Mouse (Mus musculus): ENCODE data around the gene Pla2g4a. TPM values are rescaled to one million over a fixed set of nuclear protein-coding genes. Genes with fewer than 3 reads are reported as not detected.

Gene Pla2g4a
- total and polyA plus RNA-seq, 2 experiments, result 0.15 to 2.5 TPM

DNA sequence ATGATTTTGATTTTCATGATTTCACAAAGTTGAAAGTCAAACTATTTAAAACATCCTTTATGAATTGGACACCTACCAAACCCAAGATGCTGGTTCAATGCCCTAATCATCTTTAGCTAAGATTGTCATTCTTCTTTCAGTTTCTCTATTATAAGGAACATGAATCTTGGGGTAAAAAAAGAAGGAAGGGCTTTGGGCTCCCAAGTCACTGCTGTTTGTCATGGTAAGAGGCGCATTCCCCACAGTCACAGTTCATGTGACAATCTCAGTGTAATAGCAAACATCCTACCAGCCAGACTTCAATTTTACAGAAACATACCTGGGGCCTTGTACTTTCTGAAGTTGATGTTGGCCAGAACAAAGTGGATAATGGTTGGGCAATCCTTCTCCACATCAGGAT lies 119.2 kb downstream of the Pla2g4a start:
- Histone ChIP-seq H3K9ac (ENCODE audit: low read depth, low read length) (no peak overlapping the region), H3K36me3 (ENCODE audit: control insufficient read depth, insufficient read depth, low read length) (no peaks in the 10 kb centered on the region), H3K79me2 (ENCODE audit: control insufficient read depth, insufficient read depth, low read length) (no peaks in the 10 kb centered on the region), H3K27ac (replicated peaks; ENCODE audit: insufficient read depth, low read depth, low read length) (no peak overlapping the region), H3K27me3 (ENCODE audit: control insufficient read depth, insufficient read depth, low read length) (no peaks in the 10 kb centered on the region), H3K4me3 (ENCODE audit: insufficient read depth, low read depth, low read length) (no peak overlapping the region), H3K4me1 (ENCODE audit: control insufficient read depth, insufficient read depth, low read length) (no peaks in the 10 kb centered on the region)
- no peak for TF ChIP-seq CTCF (IDR thresholded peaks at IDR 0.05; ENCODE audit: low read depth, low read length)
- TF ChIP-seq POLR2A (IDR thresholded peaks at IDR 0.05; ENCODE audit: extremely low read depth, insufficient read depth, low read length), result no peak
- 83% methylated on average over 1 of the region's 1 CpGs for WGBS
- DNase-seq (ENCODE audit: extremely low read depth, low read depth, low spot score), result peak; percentile 15

DNA sequence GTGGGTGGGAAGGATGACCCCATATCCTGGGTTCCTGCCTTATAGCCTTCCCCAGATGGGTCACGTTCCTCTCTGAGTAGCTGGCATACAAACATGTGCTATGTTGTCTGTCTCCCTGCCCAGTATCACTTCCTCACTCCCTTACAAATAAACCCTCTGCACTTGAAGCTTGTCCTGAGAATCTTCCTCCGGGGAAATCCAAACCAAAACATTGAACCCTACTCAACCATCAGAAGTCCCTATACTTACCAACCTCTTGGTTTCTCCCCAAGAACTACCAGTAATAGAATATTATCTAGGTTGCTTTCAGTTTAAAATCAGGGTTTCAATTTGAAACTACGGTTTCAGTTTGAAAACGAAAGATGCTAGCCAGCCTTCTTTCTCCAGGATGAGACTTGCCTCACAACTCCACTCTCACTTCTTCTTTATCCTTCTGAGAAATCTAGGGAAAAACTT lies 120.1 kb downstream of the Pla2g4a start:
- no peaks in the 10 kb centered on the region for H3K79me2 ChIP-seq (ENCODE audit: control insufficient read depth, insufficient read depth, low read length)
- WGBS, result 72% methylated on average over 4 of the region's 4 CpGs
- H3K4me1 ChIP-seq (ENCODE audit: control insufficient read depth, insufficient read depth, low read length), result no peaks in the 10 kb centered on the region
- H3K36me3 ChIP-seq (ENCODE audit: control insufficient read depth, insufficient read depth, low read length), result no peaks in the 10 kb centered on the region
- no peak overlapping the region for H3K27ac ChIP-seq (replicated peaks; ENCODE audit: insufficient read depth, low read depth, low read length)
- no peak overlapping the region for H3K9ac ChIP-seq (ENCODE audit: low read depth, low read length)
- no peaks in the 10 kb centered on the region for H3K27me3 ChIP-seq (ENCODE audit: control insufficient read depth, insufficient read depth, low read length)
- peak; percentile 34 for DNase-seq (ENCODE audit: extremely low read depth, low read depth, low spot score)
- H3K4me3 ChIP-seq (ENCODE audit: insufficient read depth, low read depth, low read length), result no peak overlapping the region
- TF ChIP-seq POLR2A (IDR thresholded peaks at IDR 0.05; ENCODE audit: extremely low read depth, insufficient read depth, low read length), result no peak
- no peak for TF ChIP-seq CTCF (IDR thresholded peaks at IDR 0.05; ENCODE audit: low read depth, low read length)

DNA sequence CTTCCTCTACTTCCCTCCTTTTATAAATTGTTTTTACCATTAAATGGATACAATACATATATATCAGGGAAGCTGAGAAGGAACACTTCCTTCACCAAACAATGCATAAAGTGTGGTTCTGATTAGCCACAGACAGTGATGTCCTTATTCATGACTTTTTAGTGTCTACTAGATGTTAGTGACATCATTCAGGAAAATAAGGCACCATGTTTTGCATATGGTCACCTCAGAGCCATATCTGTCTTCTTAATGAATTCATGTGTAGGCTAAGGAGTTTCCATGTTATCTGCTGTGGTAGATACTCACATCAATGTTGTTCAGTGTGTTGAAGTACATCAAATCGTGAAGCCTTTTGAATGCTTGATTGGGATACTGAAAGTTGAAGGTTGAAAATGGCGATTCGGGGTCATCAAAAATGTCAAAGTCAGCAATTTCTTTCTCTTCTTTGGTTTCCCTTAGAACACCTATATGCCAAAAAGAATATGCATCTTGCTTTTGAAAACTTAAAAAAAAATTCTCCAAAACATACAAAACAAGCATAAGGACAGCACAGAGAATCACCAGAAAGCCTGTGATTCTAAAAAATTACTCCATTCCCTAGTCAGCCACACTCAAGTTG lies 120.7 kb downstream of the Pla2g4a start:
- no peaks in the 10 kb centered on the region for H3K27me3 ChIP-seq (ENCODE audit: control insufficient read depth, insufficient read depth, low read length)

DNA sequence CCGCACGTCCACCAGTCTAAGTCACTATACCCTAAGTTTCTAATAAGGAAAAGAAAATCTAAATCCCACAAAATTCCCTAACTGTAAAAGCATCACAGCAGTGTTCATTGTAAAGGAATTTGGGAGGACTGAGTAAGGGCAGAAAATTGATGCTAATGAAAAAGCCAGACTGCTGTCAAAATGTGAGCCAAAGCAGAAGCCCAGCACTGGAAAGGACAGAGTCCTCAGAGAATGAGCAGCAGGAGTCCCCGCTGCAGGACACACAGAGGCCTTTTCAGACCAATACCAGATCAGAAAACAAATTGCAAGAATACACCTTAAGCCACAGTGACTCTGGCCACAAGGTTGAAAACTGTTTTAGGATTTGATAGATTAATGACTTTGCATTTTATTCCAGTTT lies 124.6 kb downstream of the Pla2g4a start:
- no peak overlapping the region for H3K9ac ChIP-seq (ENCODE audit: low read depth, low read length)
- no peak for DNase-seq (ENCODE audit: extremely low read depth, low read depth, low spot score)
- H3K4me3 ChIP-seq (ENCODE audit: insufficient read depth, low read depth, low read length), result no peak overlapping the region
- H3K36me3 ChIP-seq (ENCODE audit: control insufficient read depth, insufficient read depth, low read length), result no peaks in the 10 kb centered on the region
- TF ChIP-seq POLR2A (IDR thresholded peaks at IDR 0.05; ENCODE audit: extremely low read depth, insufficient read depth, low read length) (no peak), CTCF (IDR thresholded peaks at IDR 0.05; ENCODE audit: low read depth, low read length) (no peak)
- H3K27me3 ChIP-seq (ENCODE audit: control insufficient read depth, insufficient read depth, low read length), result no peaks in the 10 kb centered on the region
- no peak overlapping the region for H3K27ac ChIP-seq (replicated peaks; ENCODE audit: insufficient read depth, low read depth, low read length)
- H3K4me1 ChIP-seq (ENCODE audit: control insufficient read depth, insufficient read depth, low read length), result no peaks in the 10 kb centered on the region
- 84% methylated on average over 3 of the region's 3 CpGs for WGBS
- H3K79me2 ChIP-seq (ENCODE audit: control insufficient read depth, insufficient read depth, low read length), result no peaks in the 10 kb centered on the region

More for the DNA sequence above, 120.7 kb downstream of the Pla2g4a start:
- Histone ChIP-seq H3K36me3 (ENCODE audit: control insufficient read depth, insufficient read depth, low read length) (no peaks in the 10 kb centered on the region), H3K4me3 (ENCODE audit: insufficient read depth, low read depth, low read length) (no peak overlapping the region), H3K27ac (replicated peaks; ENCODE audit: insufficient read depth, low read depth, low read length) (no peak overlapping the region), H3K9ac (ENCODE audit: low read depth, low read length) (no peak overlapping the region), H3K79me2 (ENCODE audit: control insufficient read depth, insufficient read depth, low read length) (no peaks in the 10 kb centered on the region), H3K4me1 (ENCODE audit: control insufficient read depth, insufficient read depth, low read length) (no peaks in the 10 kb centered on the region)
- TF ChIP-seq CTCF (IDR thresholded peaks at IDR 0.05; ENCODE audit: low read depth, low read length) (no peak), POLR2A (IDR thresholded peaks at IDR 0.05; ENCODE audit: extremely low read depth, insufficient read depth, low read length) (no peak)
- 80% methylated on average over 3 of the region's 3 CpGs for WGBS
- no peak for DNase-seq (ENCODE audit: extremely low read depth, low read depth, low spot score)

DNA sequence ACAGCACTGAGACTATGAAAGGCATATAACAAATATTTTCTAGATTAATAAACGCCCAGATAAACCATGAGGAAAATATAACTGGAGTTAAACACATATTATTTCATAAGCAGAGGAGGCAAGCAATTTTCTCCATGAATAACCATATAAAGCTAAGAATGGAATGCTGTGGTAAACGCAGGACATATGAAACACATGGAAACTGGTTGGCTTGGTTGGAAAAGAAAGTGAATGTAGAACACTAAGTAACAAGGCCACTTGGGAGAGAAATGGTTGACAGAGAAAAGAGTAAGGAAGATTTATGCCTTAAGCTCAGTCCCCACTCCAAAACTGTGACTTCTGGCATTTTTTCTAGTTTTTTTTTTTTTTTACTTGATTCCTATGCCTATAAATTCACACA lies 127.2 kb downstream of the Pla2g4a start:
- no peak overlapping the region for H3K4me3 ChIP-seq (ENCODE audit: insufficient read depth, low read depth, low read length)
- no peak overlapping the region for H3K27ac ChIP-seq (replicated peaks; ENCODE audit: insufficient read depth, low read depth, low read length)
- no peaks in the 10 kb centered on the region for H3K27me3 ChIP-seq (ENCODE audit: control insufficient read depth, insufficient read depth, low read length)
- WGBS, result 60% methylated on average over 2 of the region's 2 CpGs
- DNase-seq (ENCODE audit: extremely low read depth, low read depth, low spot score), result no peak
- H3K9ac ChIP-seq (ENCODE audit: low read depth, low read length), result no peak overlapping the region
- no peaks in the 10 kb centered on the region for H3K4me1 ChIP-seq (ENCODE audit: control insufficient read depth, insufficient read depth, low read length)
- no peaks in the 10 kb centered on the region for H3K79me2 ChIP-seq (ENCODE audit: control insufficient read depth, insufficient read depth, low read length)
- H3K36me3 ChIP-seq (ENCODE audit: control insufficient read depth, insufficient read depth, low read length), result no peaks in the 10 kb centered on the region
- TF ChIP-seq CTCF (IDR thresholded peaks at IDR 0.05; ENCODE audit: low read depth, low read length), result no peak
- TF ChIP-seq POLR2A (IDR thresholded peaks at IDR 0.05; ENCODE audit: extremely low read depth, insufficient read depth, low read length), result no peak

DNA sequence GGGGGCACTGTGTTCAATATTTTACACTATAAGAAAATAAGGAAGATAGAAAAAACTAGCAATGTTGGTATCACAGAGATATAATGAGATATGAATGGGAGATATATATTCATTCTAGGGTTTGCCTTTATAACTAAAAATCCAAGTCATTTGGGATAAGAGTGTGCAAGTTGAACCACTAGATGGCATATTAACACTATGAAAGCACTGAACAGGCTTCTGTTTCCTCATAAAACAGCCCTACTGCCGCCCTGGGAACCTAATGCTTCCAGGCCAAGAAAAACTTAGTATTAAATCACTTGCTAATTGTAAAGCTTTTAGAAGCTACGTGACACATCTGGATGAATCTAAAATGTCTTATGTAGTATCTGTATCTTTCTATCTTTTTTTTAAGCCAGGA lies 128.1 kb downstream of the Pla2g4a start:
- Histone ChIP-seq H3K4me1 (ENCODE audit: control insufficient read depth, insufficient read depth, low read length) (no peaks in the 10 kb centered on the region), H3K79me2 (ENCODE audit: control insufficient read depth, insufficient read depth, low read length) (no peaks in the 10 kb centered on the region), H3K27me3 (ENCODE audit: control insufficient read depth, insufficient read depth, low read length) (no peaks in the 10 kb centered on the region), H3K27ac (replicated peaks; ENCODE audit: insufficient read depth, low read depth, low read length) (no peak overlapping the region), H3K4me3 (ENCODE audit: insufficient read depth, low read depth, low read length) (no peak overlapping the region), H3K9ac (ENCODE audit: low read depth, low read length) (no peak overlapping the region), H3K36me3 (ENCODE audit: control insufficient read depth, insufficient read depth, low read length) (no peaks in the 10 kb centered on the region)
- TF ChIP-seq POLR2A (IDR thresholded peaks at IDR 0.05; ENCODE audit: extremely low read depth, insufficient read depth, low read length), result no peak
- peak; percentile 48 for TF ChIP-seq CTCF (IDR thresholded peaks at IDR 0.05; ENCODE audit: low read depth, low read length)
- 25% methylated on average over 2 of the region's 2 CpGs for WGBS
- DNase-seq (ENCODE audit: extremely low read depth, low read depth, low spot score), result peak; percentile 23

Measured in liver, adult 2 months (tissue).